Mouse (Mus musculus) hindbrain, embryonic 16.5 days (tissue): ENCODE measurements around the gene Dpm1. TPM values are rescaled to one million over a fixed set of nuclear protein-coding genes. Genes with fewer than 3 reads are reported as not detected.

Experiments
- ATAC-seq: fragments of 200-750 bp; cut with Nextera tagmentation; 2 replicates; pipeline ENCODE4 v1.8.0; 2017; ENCODE audit warnings: moderate TSS enrichment, moderate library complexity
- H3K27ac ChIP-seq: fragments of 300-500 bp; sonication (generic); 2 replicates; pipeline ENCODE4 v1.5.1; 2014; ENCODE audit warnings: low read depth, mild to moderate bottlenecking, control low read depth, low read length, moderate library complexity
- H3K27me3 ChIP-seq: fragments of 300-500 bp; sonication (generic); replicated peaks from 2 replicates; pipeline ENCODE4 v1.6.1; 2014; ENCODE audit warnings: low read length; ENCODE audit not compliant: control insufficient read depth, insufficient read depth
- H3K36me3 ChIP-seq: fragments of 300-500 bp; sonication (generic); 2 replicates; pipeline ENCODE4 v1.6.1; 2014; ENCODE audit warnings: mild to moderate bottlenecking, low read length, moderate library complexity, mixed read lengths; ENCODE audit not compliant: control insufficient read depth, insufficient read depth
- H3K4me1 ChIP-seq: fragments of 300-500 bp; sonication (generic); 2 replicates; pipeline ENCODE4 v1.6.1; 2014; ENCODE audit warnings: low read depth, low read length; ENCODE audit not compliant: control insufficient read depth, insufficient read depth
- H3K4me2 ChIP-seq: fragments of 300-500 bp; sonication (generic); 2 replicates; pipeline ENCODE4 v1.6.1; 2014; ENCODE audit warnings: mild to moderate bottlenecking, low read length, control low read depth, moderate library complexity
- H3K4me3 ChIP-seq: fragments of 300-500 bp; sonication (generic); 2 replicates; pipeline ENCODE4 v1.5.1; 2014; ENCODE audit warnings: mild to moderate bottlenecking, low read length, control low read depth, moderate library complexity
- H3K9ac ChIP-seq: fragments of 300-500 bp; sonication (generic); 2 replicates; pipeline ENCODE4 v1.6.1; 2014; ENCODE audit warnings: low read depth, mild to moderate bottlenecking, control low read depth, low read length, moderate library complexity
- H3K9me3 ChIP-seq: fragments of 300-500 bp; sonication (generic); 2 replicates; pipeline ENCODE4 v1.6.1; 2014; ENCODE audit warnings: mild to moderate bottlenecking, low read length, moderate library complexity; ENCODE audit not compliant: control insufficient read depth
- WGBS: fragments of 180-500 bp; shearing (Covaris S2); extraction: QIAGEN DNeasy Blood & Tissue Kit; methylation state at CpG from one replicate; pipeline ENCODE4 v1.1.7; 2014; 5-methylcytosine and 5-hydroxymethylcytosine counted together
- polyA plus RNA-seq: library from polyadenylated mRNA; unstranded; fragments of >200 nt; fragmentation: Nextera tagmentation; extraction: Ambion mirVana; gene quantifications from 2 replicates; pipeline ENCODE4 v1.2.1, GENCODE M21; 2015

Gene Dpm1
- polyA plus RNA-seq: 60.0 and 67.8 TPM in 2 replicates

- under 1% methylated on average over 60 of the region's 73 CpGs for WGBS
- peak within 1 kb of the TSS; percentile 99 for H3K4me2 ChIP-seq
- peak within 1 kb of the TSS; percentile 99 for H3K4me3 ChIP-seq
- H3K4me1 ChIP-seq: peaks cover 33% of the 10 kb centered on the region
- H3K36me3 ChIP-seq: peaks cover 5% of the 10 kb centered on the region; the same call in 1 of the 2 replicates
- H3K9me3 ChIP-seq: no peaks in the 10 kb centered on the region
- no peaks in the 10 kb centered on the region for H3K27me3 ChIP-seq
- H3K9ac ChIP-seq: peak within 1 kb of the TSS; percentile 90
- ATAC-seq: peak; percentile 93
- H3K27ac ChIP-seq: peak within 1 kb of the TSS; percentile 97
Observed at GRCm38 (mm10) chr2:168230026-168230728, at the start of gene Dpm1, which contains the start of the genes Gm20716 and Mocs3. TSS of gene Dpm1 (minus strand) at chr2:168230591. TSS of gene Gm20716 (minus strand) at chr2:168230364. TSS of gene Mocs3 (plus strand) at chr2:168230622.

GRCm38 (mm10) chr2:168274374-168274935 lies 44.1 kb upstream of the Dpm1 start:
- Histone ChIP-seq H3K9me3 (no peaks in the 10 kb centered on the region), H3K4me1 (no peaks in the 10 kb centered on the region), H3K4me3 (no peak overlapping the region), H3K27ac (no peak overlapping the region), H3K36me3 (no peaks in the 10 kb centered on the region), H3K4me2 (no peak overlapping the region), H3K27me3 (peaks cover 10% of the 10 kb centered on the region), H3K9ac (no peak overlapping the region)
- WGBS: 11% methylated on average over 11 of the region's 11 CpGs
- no peak for ATAC-seq

- Histone ChIP-seq H3K9ac (no peak overlapping the region), H3K4me2 (no peak overlapping the region), H3K27ac (no peak overlapping the region), H3K27me3 (peaks cover 7% of the 10 kb centered on the region; the same call in 1 of the 2 replicates), H3K4me1 (no peaks in the 10 kb centered on the region), H3K36me3 (no peaks in the 10 kb centered on the region), H3K4me3 (no peak overlapping the region), H3K9me3 (no peaks in the 10 kb centered on the region; the same call in 1 of the 2 replicates)
- ATAC-seq: no peak
- WGBS: 56% methylated on average over 9 of the region's 9 CpGs
Observed at GRCm38 (mm10) chr2:168273387-168273786, 43.0 kb upstream of the Dpm1 start.

GRCm38 (mm10) chr2:168268033-168268432 lies 37.6 kb upstream of the Dpm1 start:
- no peaks in the 10 kb centered on the region; the same call in 1 of the 2 replicates for H3K9me3 ChIP-seq
- H3K27me3 ChIP-seq: no peaks in the 10 kb centered on the region
- no peak overlapping the region for H3K4me2 ChIP-seq
- WGBS: 34% methylated on average over 7 of the region's 7 CpGs
- H3K9ac ChIP-seq: no peak overlapping the region
- no peaks in the 10 kb centered on the region for H3K4me1 ChIP-seq
- H3K4me3 ChIP-seq: no peak overlapping the region
- no peaks in the 10 kb centered on the region for H3K36me3 ChIP-seq
- no peak overlapping the region for H3K27ac ChIP-seq
- no peak for ATAC-seq

- Histone ChIP-seq H3K4me2 (no peak overlapping the region), H3K27me3 (no peaks in the 10 kb centered on the region), H3K9me3 (no peaks in the 10 kb centered on the region), H3K27ac (no peak overlapping the region), H3K4me1 (no peaks in the 10 kb centered on the region), H3K4me3 (no peak overlapping the region), H3K36me3 (no peaks in the 10 kb centered on the region), H3K9ac (no peak overlapping the region)
- WGBS: 91% methylated on average over 10 of the region's 10 CpGs
- no peak for ATAC-seq
Observed at GRCm38 (mm10) chr2:168260900-168261299, 30.5 kb upstream of the Dpm1 start.

- no peak for ATAC-seq
- H3K9ac ChIP-seq: no peak overlapping the region
- no peak overlapping the region for H3K4me3 ChIP-seq
- H3K4me2 ChIP-seq: no peak overlapping the region
- 88% methylated on average over 3 of the region's 3 CpGs for WGBS
- H3K27me3 ChIP-seq: no peaks in the 10 kb centered on the region
- no peaks in the 10 kb centered on the region for H3K9me3 ChIP-seq
- H3K27ac ChIP-seq: no peak overlapping the region
- no peaks in the 10 kb centered on the region for H3K4me1 ChIP-seq
- H3K36me3 ChIP-seq: no peaks in the 10 kb centered on the region
Observed at GRCm38 (mm10) chr2:168260124-168260523, 29.7 kb upstream of the Dpm1 start.

- Histone ChIP-seq H3K27me3 (no peaks in the 10 kb centered on the region), H3K4me3 (no peak overlapping the region), H3K4me1 (no peaks in the 10 kb centered on the region), H3K27ac (no peak overlapping the region), H3K9me3 (no peaks in the 10 kb centered on the region), H3K36me3 (no peaks in the 10 kb centered on the region), H3K9ac (no peak overlapping the region), H3K4me2 (no peak overlapping the region)
- ATAC-seq: no peak
- 89% methylated on average over 8 of the region's 8 CpGs for WGBS
Observed at GRCm38 (mm10) chr2:168259046-168259445, 28.7 kb upstream of the Dpm1 start.

- ATAC-seq: no peak
- WGBS: 94% methylated on average over 4 of the region's 4 CpGs
- Histone ChIP-seq H3K9me3 (no peaks in the 10 kb centered on the region), H3K36me3 (no peaks in the 10 kb centered on the region), H3K27me3 (no peaks in the 10 kb centered on the region), H3K4me2 (no peak overlapping the region), H3K4me1 (no peaks in the 10 kb centered on the region), H3K27ac (no peak overlapping the region), H3K9ac (no peak overlapping the region), H3K4me3 (no peak overlapping the region)
Observed at GRCm38 (mm10) chr2:168257188-168257587, 26.8 kb upstream of the Dpm1 start.

- Histone ChIP-seq H3K27ac (no peak overlapping the region), H3K9me3 (no peaks in the 10 kb centered on the region), H3K4me1 (no peaks in the 10 kb centered on the region), H3K27me3 (0 out of 2 replicates have a peak, but pooled peaks cover 3% of the 10 kb centered on the region), H3K36me3 (no peaks in the 10 kb centered on the region), H3K4me3 (no peak overlapping the region), H3K4me2 (no peak overlapping the region), H3K9ac (no peak overlapping the region)
- no peak for ATAC-seq
- 88% methylated on average over 3 of the region's 3 CpGs for WGBS
Observed at GRCm38 (mm10) chr2:168256506-168256905, 26.1 kb upstream of the Dpm1 start.
